Mouse (Mus musculus) embryonic facial prominence, embryonic 12.5 days (tissue): ENCODE measurements around the gene Tmem171. TPM values are rescaled to one million over a fixed set of nuclear protein-coding genes. Genes with fewer than 3 reads are reported as not detected.
A peak's percentile ranks its signal among the peaks of the same experiment; 100 is the strongest.

Experiments used
- ATAC-seq: fragments of 200-750 bp; cut with Nextera tagmentation; 2 replicates; pipeline ENCODE4 v1.8.0; 2017; ENCODE audit not compliant: insufficient number of reproducible peaks, insufficient read depth, low FRiP score, low TSS enrichment
- H3K27ac ChIP-seq: fragments of 300-500 bp; sonication (generic); 2 replicates; pipeline ENCODE4 v1.5.1; 2016; ENCODE audit warnings: mild to moderate bottlenecking
- H3K27me3 ChIP-seq: fragments of 300-500 bp; sonication (generic); 2 replicates; pipeline ENCODE4 v1.6.1; 2016; ENCODE audit warnings: mild to moderate bottlenecking, moderate library complexity
- H3K36me3 ChIP-seq: fragments of 300-500 bp; sonication (generic); 2 replicates; pipeline ENCODE4 v1.6.1; 2016; ENCODE audit warnings: mild to moderate bottlenecking
- H3K4me1 ChIP-seq: fragments of 300-500 bp; sonication (generic); 2 replicates; pipeline ENCODE4 v1.6.1; 2016
- H3K4me2 ChIP-seq: fragments of 300-500 bp; sonication (generic); replicated peaks from 2 replicates; pipeline ENCODE4 v1.6.1; 2016; ENCODE audit warnings: mild to moderate bottlenecking, moderate library complexity
- H3K4me3 ChIP-seq: fragments of 300-500 bp; sonication (generic); 2 replicates; pipeline ENCODE4 v1.5.1; 2016; ENCODE audit warnings: mild to moderate bottlenecking
- H3K9ac ChIP-seq: fragments of 300-500 bp; sonication (generic); 2 replicates; pipeline ENCODE4 v1.6.1; 2016; ENCODE audit warnings: mild to moderate bottlenecking, moderate library complexity
- H3K9me3 ChIP-seq: fragments of 300-500 bp; sonication (generic); 2 replicates; pipeline ENCODE4 v1.6.1; 2016; ENCODE audit warnings: mild to moderate bottlenecking, moderate library complexity
- WGBS: fragments of 180-500 bp; shearing (Covaris S2); methylation state at CpG from one replicate; pipeline ENCODE4 v1.1.7; 2016; 5-methylcytosine and 5-hydroxymethylcytosine counted together
- polyA plus RNA-seq: library from polyadenylated mRNA; unstranded; fragments of >200 nt; fragmentation: Nextera tagmentation; extraction: Ambion mirVana; gene quantifications from 2 replicates; pipeline ENCODE4 v1.2.1, GENCODE M21; 2016

Gene Tmem171
- polyA plus RNA-seq, 1 experiment from 2014 or later = not detected

GRCm38 (mm10) chr13:98667316-98667715 lies 27.3 kb downstream of the Tmem171 start:
- no peaks in the 10 kb centered on the region for H3K4me1 ChIP-seq
- no peaks in the 10 kb centered on the region for H3K27me3 ChIP-seq
- no peak for ATAC-seq
- no peaks in the 10 kb centered on the region for H3K9me3 ChIP-seq
- H3K4me3 ChIP-seq = no peak overlapping the region
- no peaks in the 10 kb centered on the region for H3K36me3 ChIP-seq
- no peak overlapping the region for H3K9ac ChIP-seq
- no peak overlapping the region for H3K27ac ChIP-seq
- no peak overlapping the region for H3K4me2 ChIP-seq
- 67% methylated on average over 3 of the region's 3 CpGs for WGBS

- H3K27ac ChIP-seq = no peak overlapping the region
- H3K27me3 ChIP-seq = no peaks in the 10 kb centered on the region
- H3K9me3 ChIP-seq = no peaks in the 10 kb centered on the region
- no peak overlapping the region for H3K9ac ChIP-seq
- 88% methylated on average over 10 of the region's 10 CpGs for WGBS
- H3K36me3 ChIP-seq = no peaks in the 10 kb centered on the region
- no peak overlapping the region for H3K4me2 ChIP-seq
- ATAC-seq = no peak
- H3K4me1 ChIP-seq = no peaks in the 10 kb centered on the region
- H3K4me3 ChIP-seq = no peak overlapping the region
Observed at GRCm38 (mm10) chr13:98665240-98665639, 29.4 kb downstream of the Tmem171 start.

- WGBS = 79% methylated on average over 4 of the region's 4 CpGs
- Histone ChIP-seq H3K9me3 (no peaks in the 10 kb centered on the region), H3K9ac (no peak overlapping the region), H3K36me3 (no peaks in the 10 kb centered on the region), H3K27me3 (no peaks in the 10 kb centered on the region), H3K4me3 (no peak overlapping the region), H3K4me2 (no peak overlapping the region), H3K4me1 (no peaks in the 10 kb centered on the region), H3K27ac (no peak overlapping the region)
- no peak for ATAC-seq
Observed at GRCm38 (mm10) chr13:98662173-98662675, 32.4 kb downstream of the Tmem171 start.

- H3K27ac ChIP-seq = no peak overlapping the region
- no peak overlapping the region for H3K4me3 ChIP-seq
- H3K4me1 ChIP-seq = peaks cover 13% of the 10 kb centered on the region
- ATAC-seq = no peak
- H3K4me2 ChIP-seq = no peak overlapping the region
- WGBS = 86% methylated on average over 16 of the region's 16 CpGs
- no peaks in the 10 kb centered on the region for H3K27me3 ChIP-seq
- no peaks in the 10 kb centered on the region for H3K9me3 ChIP-seq
- H3K9ac ChIP-seq = no peak overlapping the region
- no peaks in the 10 kb centered on the region for H3K36me3 ChIP-seq
Observed at GRCm38 (mm10) chr13:98656034-98656471, 38.6 kb downstream of the Tmem171 start.

- no peaks in the 10 kb centered on the region for H3K36me3 ChIP-seq
- no peak overlapping the region for H3K27ac ChIP-seq
- no peak overlapping the region for H3K4me2 ChIP-seq
- ATAC-seq = no peak
- H3K27me3 ChIP-seq = no peaks in the 10 kb centered on the region
- no peak overlapping the region for H3K4me3 ChIP-seq
- 92% methylated on average over 4 of the region's 4 CpGs for WGBS
- peaks cover 13% of the 10 kb centered on the region for H3K4me1 ChIP-seq
- no peak overlapping the region for H3K9ac ChIP-seq
- no peaks in the 10 kb centered on the region for H3K9me3 ChIP-seq
Observed at GRCm38 (mm10) chr13:98655346-98655745, 39.3 kb downstream of the Tmem171 start.

GRCm38 (mm10) chr13:98654129-98654939 lies 40.3 kb downstream of the Tmem171 start:
- H3K9ac ChIP-seq = no peak overlapping the region
- peaks cover 13% of the 10 kb centered on the region for H3K4me1 ChIP-seq
- no peak overlapping the region for H3K4me3 ChIP-seq
- WGBS = 66% methylated on average over 10 of the region's 10 CpGs
- H3K4me2 ChIP-seq = no peak overlapping the region
- H3K27ac ChIP-seq = peak overlapping the region; percentile 13; the same call in 1 of the 2 replicates
- no peaks in the 10 kb centered on the region for H3K27me3 ChIP-seq
- ATAC-seq = peak; percentile 60; the same call in 1 of the 2 replicates
- H3K9me3 ChIP-seq = no peaks in the 10 kb centered on the region
- H3K36me3 ChIP-seq = no peaks in the 10 kb centered on the region

- 75% methylated on average over 2 of the region's 2 CpGs for WGBS
- Histone ChIP-seq H3K36me3 (no peaks in the 10 kb centered on the region), H3K9ac (no peak overlapping the region), H3K27me3 (no peaks in the 10 kb centered on the region), H3K4me2 (no peak overlapping the region), H3K4me3 (no peak overlapping the region), H3K4me1 (peaks cover 13% of the 10 kb centered on the region), H3K27ac (no peak overlapping the region), H3K9me3 (no peaks in the 10 kb centered on the region)
- ATAC-seq = no peak
Observed at GRCm38 (mm10) chr13:98652194-98652593, 42.4 kb downstream of the Tmem171 start.

- Histone ChIP-seq H3K4me2 (no peak overlapping the region), H3K9me3 (no peaks in the 10 kb centered on the region), H3K9ac (no peak overlapping the region), H3K4me1 (peaks cover 13% of the 10 kb centered on the region), H3K4me3 (no peak overlapping the region), H3K27ac (no peak overlapping the region), H3K36me3 (no peaks in the 10 kb centered on the region), H3K27me3 (no peaks in the 10 kb centered on the region)
- no peak for ATAC-seq
- 79% methylated on average over 17 of the region's 17 CpGs for WGBS
Observed at GRCm38 (mm10) chr13:98651228-98651977, 43.2 kb downstream of the Tmem171 start.

- Histone ChIP-seq H3K27me3 (no peaks in the 10 kb centered on the region), H3K36me3 (no peaks in the 10 kb centered on the region), H3K27ac (no peak overlapping the region), H3K4me3 (no peak overlapping the region), H3K4me2 (no peak overlapping the region), H3K9ac (no peak overlapping the region), H3K4me1 (no peaks in the 10 kb centered on the region), H3K9me3 (no peaks in the 10 kb centered on the region)
- WGBS = 85% methylated on average over 22 of the region's 22 CpGs
- no peak for ATAC-seq
Observed at GRCm38 (mm10) chr13:98647775-98648568, 46.7 kb downstream of the Tmem171 start.

GRCm38 (mm10) chr13:98638507-98639166 lies 56.0 kb downstream of the Tmem171 start:
- WGBS = 83% methylated on average over 5 of the region's 5 CpGs
- Histone ChIP-seq H3K4me3 (no peak overlapping the region), H3K27ac (no peak overlapping the region)

GRCm38 (mm10) chr13:98637145-98637544 lies 57.5 kb downstream of the Tmem171 start, which contains the start of gene Tmem174:
Gene Tmem174 (minus strand): TSS chr13:98637410.
- H3K36me3 ChIP-seq = no peaks in the 10 kb centered on the region
- H3K9ac ChIP-seq = no peak within 1 kb of the TSS
- H3K4me1 ChIP-seq = no peaks in the 10 kb centered on the region
- no peak within 1 kb of the TSS for H3K4me3 ChIP-seq
- H3K4me2 ChIP-seq = 0 out of 2 replicates have a peak within 1 kb of the TSS, but pooled peaks have one; percentile 3
- no peaks in the 10 kb centered on the region for H3K27me3 ChIP-seq
- no peak for ATAC-seq
- H3K9me3 ChIP-seq = no peaks in the 10 kb centered on the region
- H3K27ac ChIP-seq = no peak within 1 kb of the TSS
- 89% methylated on average over 12 of the region's 12 CpGs for WGBS

More at GRCm38 (mm10) chr13:98638507-98639166, 56.0 kb downstream of the Tmem171 start:
- Histone ChIP-seq H3K9ac (no peak overlapping the region), H3K4me2 (no peak overlapping the region), H3K9me3 (no peaks in the 10 kb centered on the region), H3K36me3 (no peaks in the 10 kb centered on the region), H3K27me3 (no peaks in the 10 kb centered on the region), H3K4me1 (no peaks in the 10 kb centered on the region)
- no peak for ATAC-seq
